Mouse (Mus musculus): ENCODE results near the gene Pts.

GRCm38 (mm10) chr9:50479476-50479875, 49.0 kb downstream of the Pts start:
- no peak for TF ChIP-seq CTCF (conservative IDR thresholded peaks at IDR 0.05; ENCODE audit: insufficient read depth, insufficient read length, low read depth, low read length)
- TF ChIP-seq POLR2A (IDR thresholded peaks at IDR 0.05; ENCODE audit: low read depth, low read length): no peak

Measured in kidney, adult 2 months (tissue).